ENCODE assay signal across 13 mouse cellular contexts in genomic region chr12:32884356-32884755, GRCm38 (mm10).
DNase-seq lines count a peak whose midpoint lies in the region; ATAC-seq and TF ChIP-seq lines count a peak whose summit lies in the region.
"Had no signal": no experiment of that assay in that cellular context is flagged by ENCODE, and none has a peak within 500 bp of the region (broad histone marks: within the 10 kb centered on the region; RNA-seq: fewer than 3 reads in every experiment).

No protein-coding gene starts in this region.

- intact Hi-C loops in heart, postnatal 14 days (cut with DNase I) = no loop called here

- peak; percentile 43 for DNase-seq in kidney, adult 2 months
- DNase-seq in kidney, postnatal 10 days = no peak
- DNase-seq in cerebellum, adult 18-20 months = peak; percentile 26
- peak; percentile 24 to 28 for DNase-seq in cerebellum, postnatal 25 days
- DNase-seq in heart, postnatal 14 days = peak; percentile 63 to 75
- DNase-seq in frontal cortex, postnatal 36 days (ENCODE audit: low spot score in 2 of 2) = no peak
- no peak for DNase-seq in midbrain, embryonic 10.5 days (ENCODE audit: low spot score)
- DNase-seq: thymus, adult 18-20 months had no signal

- H3K4me1 ChIP-seq in kidney, adult 2 months (ENCODE audit: control insufficient read depth, insufficient read depth, low read length) = 0 out of 2 replicates have a peak, but pooled peaks cover 2% of the 10 kb centered on the region
- no peaks in the 10 kb centered on the region for H3K4me1 ChIP-seq in midbrain, embryonic 13.5 days (replicated peaks)
- H3K4me1 ChIP-seq in midbrain, embryonic 10.5 days = no peaks in the 10 kb centered on the region
- H3K4me1 ChIP-seq: embryonic facial prominence, embryonic 12.5 days; forebrain, embryonic 12.5 days had no signal

- no peaks in the 10 kb centered on the region for H3K36me3 ChIP-seq in kidney, adult 2 months (ENCODE audit: control insufficient read depth, insufficient read depth, low read length)
- H3K36me3 ChIP-seq in midbrain, embryonic 13.5 days = no peaks in the 10 kb centered on the region
- H3K36me3 ChIP-seq in midbrain, embryonic 10.5 days = no peaks in the 10 kb centered on the region
- H3K36me3 ChIP-seq: embryonic facial prominence, embryonic 12.5 days; forebrain, embryonic 12.5 days had no signal

- no peaks in the 10 kb centered on the region for H3K9me3 ChIP-seq in midbrain, embryonic 13.5 days
- no peaks in the 10 kb centered on the region for H3K9me3 ChIP-seq in midbrain, embryonic 10.5 days (replicated peaks)
- H3K9me3 ChIP-seq: embryonic facial prominence, embryonic 12.5 days; forebrain, embryonic 12.5 days had no signal

- H3K9ac ChIP-seq in midbrain, embryonic 13.5 days (replicated peaks) = no peak overlapping the region
- H3K9ac ChIP-seq: embryonic facial prominence, embryonic 12.5 days; forebrain, embryonic 12.5 days had no signal

- TF ChIP-seq POLR2A in kidney, adult 2 months (IDR thresholded peaks at IDR 0.05; ENCODE audit: low read depth, low read length) = no peak

- no peaks in the 10 kb centered on the region for H3K27me3 ChIP-seq in kidney, adult 2 months (replicated peaks; ENCODE audit: control insufficient read depth, insufficient read depth, low read length)
- H3K27me3 ChIP-seq in midbrain, embryonic 13.5 days = no peaks in the 10 kb centered on the region
- no peaks in the 10 kb centered on the region for H3K27me3 ChIP-seq in midbrain, embryonic 10.5 days (ENCODE audit: low read depth, poor library complexity, severe bottlenecking)
- H3K27me3 ChIP-seq: embryonic facial prominence, embryonic 12.5 days; forebrain, embryonic 12.5 days had no signal

- no peak for ATAC-seq in midbrain, embryonic 13.5 days
- ATAC-seq: hindbrain, postnatal 0 days had no signal

- TF ChIP-seq CTCF in kidney, adult 2 months (conservative IDR thresholded peaks at IDR 0.05; ENCODE audit: insufficient read depth, insufficient read length, low read depth, low read length) = no peak

- no peak overlapping the region for H3K4me3 ChIP-seq in kidney, adult 2 months (ENCODE audit: insufficient read depth, low read depth, low read length)
- H3K4me3 ChIP-seq in midbrain, embryonic 13.5 days (replicated peaks) = no peak overlapping the region
- no peak overlapping the region for H3K4me3 ChIP-seq in midbrain, embryonic 10.5 days
- H3K4me3 ChIP-seq: embryonic facial prominence, embryonic 12.5 days; forebrain, embryonic 12.5 days had no signal

- no peak overlapping the region for H3K4me2 ChIP-seq in midbrain, embryonic 13.5 days (replicated peaks)
- H3K4me2 ChIP-seq: embryonic facial prominence, embryonic 12.5 days; forebrain, embryonic 12.5 days had no signal

- H3K27ac ChIP-seq in kidney, adult 2 months (ENCODE audit: insufficient read depth, low read depth, low read length) = peak overlapping the region; percentile 39; the same call in 1 of the 2 replicates
- H3K27ac ChIP-seq in midbrain, embryonic 13.5 days = no peak overlapping the region
- no peak overlapping the region for H3K27ac ChIP-seq in midbrain, embryonic 10.5 days (replicated peaks)
- H3K27ac ChIP-seq: embryonic facial prominence, embryonic 12.5 days; forebrain, embryonic 12.5 days; hindbrain, postnatal 0 days; kidney, postnatal 0 days had no signal

- WGBS in kidney, adult 2 months = 78% methylated on average over 9 of the region's 9 CpGs
- 85% methylated on average over 9 of the region's 9 CpGs for WGBS in midbrain, embryonic 13.5 days
- 84% methylated on average over 9 of the region's 9 CpGs for WGBS in midbrain, embryonic 10.5 days

Comparison
In these comparisons a context has a peak if more than half of its experiments do, and no peak if none do; other contexts are left out.
1. DNase-seq: peak in kidney, adult 2 months (single experiment), cerebellum, adult 18-20 months (2 of 2), cerebellum, postnatal 25 days (2 of 2) and heart, postnatal 14 days (2 of 2); none in kidney, postnatal 10 days (single experiment), frontal cortex, postnatal 36 days (0 of 2) and midbrain, embryonic 10.5 days (single experiment).